Mouse (Mus musculus): ENCODE data around the gene Dct.

Gene Dct

DNA sequence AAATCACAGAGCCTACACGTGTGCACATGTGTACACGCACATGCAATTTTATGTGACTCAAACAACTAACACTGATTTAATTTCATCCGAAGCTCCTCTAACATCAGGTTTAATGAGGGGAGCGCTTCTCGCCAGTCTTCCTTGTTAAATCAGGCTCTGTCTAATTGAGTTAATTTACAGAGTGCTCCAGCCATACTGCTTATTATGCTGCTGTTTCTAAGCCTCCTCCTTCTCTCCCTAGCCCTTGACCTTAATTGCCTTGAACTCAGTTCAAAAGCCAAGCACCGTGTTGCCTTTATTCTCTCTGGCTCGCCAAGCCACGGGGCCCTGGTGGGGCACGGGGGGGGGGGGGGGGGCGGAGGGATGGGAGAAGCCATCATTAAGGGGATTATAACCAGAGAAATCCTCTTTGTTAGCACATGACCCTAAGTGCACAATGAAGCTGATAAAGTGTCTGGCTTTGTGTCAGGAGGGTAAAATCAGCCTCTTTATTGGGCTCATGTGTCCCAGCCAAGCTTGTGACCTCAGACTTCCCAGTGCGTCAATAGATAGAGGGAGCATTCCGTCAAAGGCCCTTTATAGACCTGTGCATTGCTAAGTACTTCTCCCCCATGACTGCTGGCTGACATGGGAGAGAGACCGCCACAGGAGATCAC, at the start of gene Dct:
TSS of gene Dct (minus strand) at position 270 of the 656 bp plus-strand sequence.
- DNase-seq (ENCODE audit: extremely low read depth, low read depth): no peak

DNA sequence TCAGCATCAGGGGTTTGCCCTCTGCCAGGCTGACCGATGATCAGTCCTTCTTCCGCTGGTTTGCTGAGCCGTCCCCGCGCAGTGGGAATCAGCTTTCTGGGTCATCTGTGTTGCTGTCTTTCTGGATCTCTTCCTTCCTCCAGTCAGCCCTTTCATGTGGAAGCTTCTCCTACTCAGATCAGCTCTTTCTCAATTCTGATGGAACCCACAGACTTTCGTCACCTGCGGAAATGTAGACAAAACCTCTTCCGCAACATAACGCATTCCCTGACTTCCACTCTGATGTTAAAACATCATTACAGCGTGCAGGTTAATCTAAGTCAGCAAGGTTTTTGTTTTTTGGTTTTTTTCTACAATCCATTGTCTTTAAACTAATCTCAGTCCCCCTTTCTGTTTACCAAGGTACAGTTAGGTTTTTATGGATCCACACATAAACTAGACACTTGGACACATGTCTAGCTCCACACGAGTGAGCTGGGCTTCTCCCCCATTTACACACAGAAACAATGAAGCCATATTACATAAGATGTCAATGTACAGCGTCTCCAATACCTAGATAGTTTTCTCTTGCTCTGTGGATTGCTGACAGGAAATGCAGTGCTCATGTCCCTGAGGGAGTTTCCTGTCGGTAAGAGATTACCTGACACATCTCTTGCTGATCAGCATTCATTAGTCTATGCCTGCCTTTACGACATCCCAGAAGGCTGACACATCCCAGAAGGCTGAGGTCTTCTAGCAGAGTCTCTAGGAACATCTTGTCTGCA, 49.4 kb upstream of the Dct start:
- DNase-seq (ENCODE audit: extremely low read depth, low read depth): no peak

DNA sequence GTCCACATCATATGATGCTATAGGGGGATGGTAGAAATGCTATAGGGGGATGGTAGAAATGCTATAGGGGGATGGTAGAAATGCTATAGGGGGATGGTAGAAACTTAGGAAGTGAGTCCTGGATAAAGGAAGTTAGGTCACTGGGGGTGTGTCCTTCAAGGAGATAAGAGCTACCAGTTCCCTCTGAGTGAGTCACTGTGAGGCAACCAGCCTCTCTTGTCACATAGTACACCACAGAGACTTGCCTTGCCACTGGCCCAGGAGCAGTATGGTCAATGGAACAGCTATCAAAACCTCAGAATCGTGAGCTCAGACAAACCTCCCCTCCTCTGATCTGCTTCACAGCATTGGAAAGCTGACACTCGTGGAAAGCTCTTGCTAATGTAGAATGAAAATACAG, 46.2 kb upstream of the Dct start:
- DNase-seq (ENCODE audit: extremely low read depth, low read depth): no peak

DNA sequence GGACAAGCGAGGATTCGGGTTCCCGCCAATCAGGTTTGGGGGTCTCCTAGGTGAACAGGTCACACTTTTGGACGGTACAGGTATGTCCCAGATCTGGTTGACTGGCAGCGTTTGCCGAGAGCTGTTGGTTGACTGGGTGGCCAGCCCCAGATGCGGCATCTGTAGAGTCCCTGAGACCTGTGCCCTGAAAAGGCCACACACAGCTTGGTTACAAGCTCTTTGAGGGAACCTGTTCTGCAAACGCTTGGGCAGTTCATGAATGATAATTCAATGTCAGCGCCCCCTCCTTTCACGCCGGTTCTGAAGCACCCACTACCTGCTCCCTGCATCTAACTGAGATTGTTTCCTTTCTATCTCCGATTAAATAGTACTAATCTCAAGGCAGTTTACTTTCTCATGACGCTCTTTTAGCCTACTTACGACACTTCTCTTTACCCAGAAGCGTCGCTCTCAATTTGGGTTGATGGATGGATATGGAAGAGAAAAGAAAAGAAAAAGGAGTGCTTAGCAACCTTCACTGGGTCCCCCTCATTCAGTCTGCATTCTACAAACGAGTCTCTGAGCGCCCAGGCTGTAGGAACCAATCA, 37.9 kb upstream of the Dct start:
- DNase-seq (ENCODE audit: extremely low read depth, low read depth): no peak

DNA sequence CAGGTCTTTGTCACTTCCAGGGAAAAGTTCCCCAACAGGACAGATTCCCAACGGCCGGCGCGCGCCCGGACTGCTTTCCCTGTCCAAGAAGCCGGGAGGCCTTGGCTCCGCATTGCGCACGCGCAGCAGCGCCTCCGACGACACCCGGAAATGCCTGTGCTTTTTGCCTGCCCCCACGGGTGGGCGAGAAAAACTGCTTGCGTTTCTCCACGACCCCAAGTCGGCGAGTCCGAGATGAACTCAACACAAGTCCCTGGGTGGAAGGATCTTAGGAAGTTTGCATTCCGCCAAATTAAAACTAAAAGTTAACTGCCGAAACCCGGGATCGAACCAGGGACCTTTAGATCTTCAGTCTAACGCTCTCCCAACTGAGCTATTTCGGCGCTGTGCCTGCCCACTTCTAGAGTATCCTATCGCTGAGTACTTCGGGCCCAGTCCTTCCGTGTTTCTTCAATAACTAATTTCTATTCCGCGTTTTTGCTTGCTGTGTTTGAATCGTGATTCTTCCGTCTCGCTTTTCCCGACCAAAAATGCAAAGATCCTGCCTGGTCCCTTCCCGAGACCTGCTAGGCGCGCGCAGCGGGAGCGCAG, 37.3 kb upstream of the Dct start:
- peak; percentile 46 for DNase-seq (ENCODE audit: extremely low read depth, low read depth)

DNA sequence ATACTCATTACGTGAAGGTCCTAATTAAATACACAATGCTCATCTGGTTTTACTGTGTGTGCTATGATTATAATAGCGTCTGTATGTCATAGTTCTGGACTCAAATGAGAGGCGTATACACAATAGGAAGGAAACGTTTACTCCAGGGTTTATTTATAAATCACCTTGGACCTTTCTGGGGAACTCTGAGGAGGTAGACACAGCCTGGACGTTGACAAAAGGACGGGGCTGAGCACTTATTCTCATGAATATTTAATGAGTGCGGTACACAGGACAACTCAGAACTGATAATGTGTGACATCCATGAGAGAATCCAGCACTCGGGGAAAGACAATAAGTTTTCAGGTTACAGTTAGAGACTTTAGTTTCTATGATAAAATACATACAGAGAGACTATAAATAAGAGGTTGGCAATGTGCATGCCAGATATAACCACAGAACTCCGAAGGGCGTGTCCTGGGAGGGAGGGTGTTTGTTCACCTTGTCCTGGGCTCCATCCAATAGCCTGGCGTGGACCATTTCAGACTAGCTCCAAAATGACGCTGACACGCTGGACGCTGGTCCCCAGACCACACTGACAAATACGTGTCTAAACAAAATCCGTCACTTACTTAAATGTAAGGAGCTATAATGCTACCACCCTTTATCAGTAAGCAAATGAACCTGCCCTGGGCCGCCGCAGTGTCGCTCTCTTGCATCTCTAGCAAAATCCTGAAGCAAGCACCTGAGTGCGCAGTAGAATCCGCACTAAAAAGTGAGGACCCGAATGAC, 36.6 kb upstream of the Dct start:
- peak; percentile 40 for DNase-seq (ENCODE audit: extremely low read depth, low read depth)

DNA sequence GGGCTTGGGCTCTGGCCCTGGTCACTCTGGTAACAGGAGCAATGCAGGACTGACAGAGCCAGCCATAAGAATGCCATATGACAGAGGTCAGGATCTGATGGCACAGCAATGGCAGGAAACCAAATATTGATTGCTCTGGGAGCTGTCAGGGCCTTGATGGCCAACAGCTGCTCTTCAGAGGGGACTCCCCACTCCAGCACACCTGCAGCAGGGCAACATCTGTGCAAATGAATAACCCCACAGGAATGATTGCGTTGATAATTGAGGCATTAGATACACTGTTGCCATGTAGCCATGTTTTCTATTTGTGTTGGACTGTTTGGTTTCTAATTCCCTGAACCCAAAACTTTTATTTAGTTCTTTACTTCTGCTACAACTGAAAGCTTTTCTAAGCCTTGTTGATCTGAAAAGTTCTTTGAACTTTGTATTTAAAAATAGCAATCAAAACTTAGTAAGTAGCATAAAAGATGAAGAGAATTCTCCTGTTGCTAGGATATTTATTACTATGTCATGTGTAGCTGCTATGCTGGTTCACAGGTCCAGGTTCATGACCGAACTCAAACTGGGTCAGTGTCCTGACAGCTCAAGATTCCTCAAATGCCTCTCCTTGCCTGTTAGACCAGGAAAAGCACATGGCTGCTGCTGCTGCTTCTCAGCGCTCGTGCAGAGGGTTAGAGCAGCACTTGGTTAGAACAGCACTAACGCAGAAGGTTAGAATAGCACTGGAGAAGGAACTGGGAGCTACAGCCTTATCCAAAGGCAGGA, 34.4 kb upstream of the Dct start:
- DNase-seq (ENCODE audit: extremely low read depth, low read depth): no peak

DNA sequence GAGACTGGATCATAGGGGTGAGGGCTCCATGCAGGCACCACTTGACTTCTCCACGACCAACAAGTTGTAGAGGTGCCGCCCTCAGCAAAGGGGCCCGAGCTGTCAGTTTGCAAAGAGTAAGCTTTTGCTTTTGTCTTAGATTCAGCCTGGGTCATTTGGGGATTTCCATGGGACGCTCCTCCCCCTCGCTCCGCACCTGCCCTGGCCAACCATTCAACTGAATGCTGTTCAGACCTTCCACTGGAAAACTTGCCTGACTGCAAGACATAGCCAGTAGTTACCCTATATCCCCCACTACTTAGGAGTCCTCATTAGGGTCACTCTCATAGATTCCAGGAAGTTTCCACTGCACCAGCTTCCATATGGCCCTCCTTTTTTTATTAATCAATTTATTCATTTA, 31.8 kb upstream of the Dct start:
- no peak for DNase-seq (ENCODE audit: extremely low read depth, low read depth)

DNA sequence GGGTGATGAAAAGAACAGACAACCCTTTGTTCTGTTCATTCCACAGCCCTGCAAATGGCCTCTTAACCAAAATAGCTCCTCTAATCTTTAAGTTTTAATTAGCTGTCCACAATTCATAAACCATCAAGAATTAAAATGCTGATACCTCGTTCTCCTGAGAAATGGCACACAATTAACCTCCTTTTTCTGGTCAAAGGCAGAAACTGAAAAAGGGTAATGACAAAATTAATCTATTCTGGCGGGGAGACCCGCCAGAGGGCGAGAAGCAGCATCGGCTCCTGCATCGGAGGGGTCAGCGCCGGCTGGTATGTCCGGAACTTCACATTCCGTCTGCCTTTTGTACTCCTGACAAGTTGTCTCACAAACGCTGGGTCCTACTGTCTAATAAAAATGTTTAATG, 28.6 kb upstream of the Dct start:
- no peak for DNase-seq (ENCODE audit: extremely low read depth, low read depth)

DNA sequence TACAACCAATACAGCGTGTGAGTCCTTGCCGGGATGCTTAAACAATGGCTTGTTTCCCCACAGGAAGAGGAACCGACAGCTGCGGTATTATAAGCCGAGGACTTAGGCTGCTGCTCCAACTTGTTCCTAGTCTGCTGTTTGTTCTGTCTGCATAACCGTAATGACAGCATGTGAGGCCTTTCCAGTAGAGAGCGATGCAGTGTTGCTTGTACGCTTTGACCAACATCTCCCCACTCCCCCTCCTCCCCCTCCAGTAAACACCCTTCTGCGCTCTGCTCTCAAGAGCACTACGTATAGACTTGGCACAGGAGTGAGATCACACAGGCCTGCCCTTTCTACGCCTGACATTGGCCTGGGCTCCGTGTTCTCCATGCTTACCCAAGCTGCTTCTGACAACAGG, 18.1 kb upstream of the Dct start:
- DNase-seq (ENCODE audit: extremely low read depth, low read depth): no peak

DNA sequence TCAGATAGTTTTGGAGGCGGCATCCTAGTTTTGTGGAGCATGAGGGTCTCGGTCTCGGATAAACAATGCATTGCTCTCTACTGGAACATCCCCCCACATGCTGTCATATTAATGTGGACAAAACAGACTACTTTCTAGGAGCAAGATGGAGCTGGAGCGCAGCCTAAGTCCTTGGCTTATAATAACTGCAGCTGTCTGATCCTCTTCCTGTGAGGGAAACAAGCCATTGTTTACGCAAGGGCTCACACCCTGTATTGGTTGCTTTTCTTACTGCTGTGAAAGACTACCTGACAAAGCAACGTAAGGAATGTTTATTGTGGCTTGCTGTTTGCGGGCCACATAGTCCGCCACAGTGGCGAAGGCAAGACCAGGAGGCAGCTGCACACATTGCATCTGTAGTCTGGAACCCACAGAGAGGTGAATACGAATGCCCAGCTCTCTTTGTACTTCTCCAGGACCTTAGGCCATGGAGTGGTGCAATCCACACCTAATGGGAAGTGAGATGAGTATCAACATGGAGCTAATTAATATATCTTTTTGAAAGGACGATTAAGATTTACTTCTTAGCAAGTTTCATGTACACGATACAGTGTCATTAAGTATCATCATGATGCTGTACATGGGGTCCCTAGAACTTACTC, 17.5 kb upstream of the Dct start:
- DNase-seq (ENCODE audit: extremely low read depth, low read depth): no peak

DNA sequence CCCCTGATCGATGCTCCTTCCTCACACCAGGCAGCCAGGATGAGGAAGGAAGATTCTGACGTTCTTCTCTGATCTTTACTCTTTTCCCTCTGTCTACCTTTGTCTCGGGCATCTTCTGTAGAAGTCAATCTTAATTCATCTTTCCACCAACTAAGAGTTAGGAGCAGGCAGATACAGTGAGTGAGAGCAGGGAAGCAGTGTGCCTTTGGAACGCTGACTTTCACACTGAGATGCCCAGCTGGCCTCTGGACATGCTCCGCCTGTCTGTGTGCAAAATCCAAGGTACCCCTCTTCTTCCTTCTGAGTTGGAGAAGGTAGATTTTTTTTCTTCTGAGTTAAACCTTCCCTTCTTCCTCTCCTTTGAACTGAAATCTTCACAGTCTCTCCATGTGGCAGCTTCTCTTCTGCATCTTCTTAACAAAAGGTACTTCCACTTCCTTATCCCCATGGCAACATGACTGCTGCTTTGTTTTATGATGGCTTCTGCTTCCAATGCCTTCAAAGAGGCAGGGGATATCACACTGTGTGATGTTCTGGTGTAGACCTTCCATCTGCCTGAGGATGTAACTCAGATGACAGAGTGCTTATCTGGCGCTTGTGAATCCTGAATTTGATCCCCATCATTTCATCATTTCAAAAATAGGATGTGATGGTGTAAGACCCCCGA, 9.9 kb upstream of the Dct start:
- DNase-seq (ENCODE audit: extremely low read depth, low read depth): no peak

DNA sequence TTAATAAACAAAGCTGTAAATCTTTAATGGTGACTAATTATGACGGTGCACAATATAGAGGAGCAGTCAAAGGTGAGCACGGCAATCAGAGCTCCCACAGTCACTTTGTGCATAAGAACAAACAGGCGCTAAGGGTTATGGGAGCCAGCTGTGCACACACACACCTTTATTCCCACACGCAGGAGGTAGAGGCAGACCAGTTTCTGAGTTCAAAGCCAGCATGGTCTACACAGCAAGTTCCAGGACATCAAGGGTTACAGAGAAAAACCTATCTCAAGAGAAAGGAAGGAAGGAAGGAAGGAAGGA, 6.5 kb upstream of the Dct start:
- no peak for DNase-seq (ENCODE audit: extremely low read depth, low read depth)

DNA sequence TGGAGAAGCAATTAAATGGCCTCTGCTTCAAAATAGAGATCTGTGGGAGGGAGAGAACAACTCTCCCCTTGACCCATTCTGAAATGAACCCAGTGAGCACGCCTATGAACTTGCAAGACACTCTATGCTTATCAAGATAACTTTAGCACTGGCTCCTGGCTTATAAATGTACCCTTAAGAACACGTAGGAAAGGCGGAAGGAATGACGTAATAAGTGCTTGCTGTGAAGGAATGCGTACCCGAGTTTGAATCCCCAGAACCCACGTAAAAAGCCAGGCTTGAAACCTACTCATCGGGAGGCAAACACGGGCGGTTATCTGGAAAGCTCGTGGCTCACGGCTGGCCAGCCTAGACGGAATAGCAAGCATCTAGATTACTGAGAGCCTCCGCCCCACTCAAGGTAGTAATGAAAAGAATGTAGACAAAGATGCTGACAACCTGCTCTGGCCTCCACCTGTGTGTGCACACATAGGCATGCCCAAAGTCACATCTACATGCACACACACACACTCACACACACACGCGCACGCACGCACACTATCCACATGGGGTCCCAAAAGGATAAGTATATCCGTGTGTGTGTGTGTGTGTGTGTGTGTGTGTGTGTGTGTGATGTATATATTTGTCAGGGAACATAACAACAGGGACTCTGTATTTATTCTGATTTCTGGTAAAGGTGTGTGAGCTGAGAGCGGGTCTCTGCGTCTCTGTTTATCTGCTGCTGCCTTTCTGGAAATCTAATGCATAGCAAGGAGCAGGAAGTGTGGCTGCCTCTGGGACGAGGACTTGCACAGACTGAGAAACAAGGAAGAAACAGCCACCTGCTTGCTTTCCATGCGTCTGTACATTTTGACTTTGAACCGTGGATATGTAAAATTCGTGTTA, 5.9 kb upstream of the Dct start:
- no peak for DNase-seq (ENCODE audit: extremely low read depth, low read depth)

DNA sequence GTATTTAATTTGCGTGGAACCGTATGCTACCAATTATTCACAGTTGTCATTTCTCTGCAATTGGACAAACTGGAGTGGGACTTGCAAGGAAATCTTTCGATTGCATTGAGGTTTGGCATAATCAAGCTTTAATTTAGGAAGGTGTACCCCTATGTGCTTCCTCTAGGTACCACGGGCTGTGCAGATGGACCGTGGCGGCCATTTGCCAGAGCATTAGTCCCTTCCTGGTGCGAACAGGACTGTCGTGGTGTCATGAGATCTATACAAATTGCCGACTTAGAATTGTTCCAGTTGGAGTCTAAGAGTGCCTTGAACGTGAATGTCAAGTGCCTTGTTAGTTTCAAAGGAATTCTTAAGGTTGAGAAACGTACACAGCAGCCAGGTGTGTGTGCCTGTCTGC, 726 bp upstream of the Dct start:
- DNase-seq (ENCODE audit: extremely low read depth, low read depth): no peak

DNA sequence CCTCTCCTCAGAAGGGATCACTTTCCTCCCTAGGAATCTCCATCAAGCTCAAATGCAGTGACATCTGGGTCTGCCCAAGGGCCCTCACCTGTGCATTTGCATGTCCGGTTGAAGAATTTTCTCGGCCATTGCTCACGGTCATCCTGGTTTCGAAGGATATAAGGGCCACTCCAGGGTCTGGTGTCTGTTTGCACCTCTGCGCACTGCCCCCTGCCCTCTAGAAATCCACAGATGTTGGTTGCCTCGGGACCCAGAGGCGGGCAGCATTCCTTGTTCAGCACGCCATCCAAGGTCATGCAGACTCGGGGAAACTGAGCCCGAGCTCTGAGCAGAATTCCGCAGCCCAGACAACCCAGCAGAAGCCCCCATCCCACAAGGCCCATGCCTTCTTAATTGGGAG, 648 bp downstream of the Dct start:
- no peak for DNase-seq (ENCODE audit: extremely low read depth, low read depth)

DNA sequence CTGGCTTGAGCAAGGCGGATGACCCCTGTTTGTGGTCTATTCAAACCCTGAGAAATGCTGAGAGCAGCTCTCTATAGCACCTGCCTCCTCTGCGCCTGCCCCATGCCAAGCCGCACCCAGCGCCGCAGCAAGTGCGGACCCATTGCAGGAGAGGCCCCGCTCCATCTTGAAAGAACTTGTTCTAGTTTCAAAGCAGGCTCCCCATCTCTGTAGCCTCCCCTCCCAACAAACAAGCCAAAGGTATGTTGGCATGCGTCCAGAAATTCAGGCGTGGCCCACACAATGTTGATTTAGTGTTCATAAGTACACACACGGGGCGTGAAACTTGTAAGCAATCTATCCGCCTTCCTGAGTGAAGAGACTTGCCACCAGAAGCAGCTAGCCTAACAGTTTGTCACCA, 1.1 kb downstream of the Dct start:
- DNase-seq (ENCODE audit: extremely low read depth, low read depth): no peak

DNA sequence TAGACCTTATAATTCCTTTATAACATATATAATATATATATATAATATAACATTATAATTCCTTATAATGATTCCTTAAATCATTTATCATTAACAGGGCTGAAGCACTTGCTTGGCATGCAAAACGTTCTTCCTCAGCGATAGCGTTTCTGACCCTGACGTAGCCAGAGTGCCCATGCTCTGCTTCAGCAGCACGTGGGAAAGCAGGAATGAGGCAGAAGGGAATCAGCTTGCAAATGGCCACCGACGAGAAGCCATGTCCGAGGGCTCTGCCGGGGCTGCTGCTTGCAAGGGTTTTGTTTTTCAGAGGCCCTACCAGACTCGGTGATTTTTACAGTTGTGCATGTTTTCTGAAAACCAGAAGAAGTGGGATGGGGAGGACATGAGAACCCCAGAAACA, 1.6 kb downstream of the Dct start:
- no peak for DNase-seq (ENCODE audit: extremely low read depth, low read depth)

DNA sequence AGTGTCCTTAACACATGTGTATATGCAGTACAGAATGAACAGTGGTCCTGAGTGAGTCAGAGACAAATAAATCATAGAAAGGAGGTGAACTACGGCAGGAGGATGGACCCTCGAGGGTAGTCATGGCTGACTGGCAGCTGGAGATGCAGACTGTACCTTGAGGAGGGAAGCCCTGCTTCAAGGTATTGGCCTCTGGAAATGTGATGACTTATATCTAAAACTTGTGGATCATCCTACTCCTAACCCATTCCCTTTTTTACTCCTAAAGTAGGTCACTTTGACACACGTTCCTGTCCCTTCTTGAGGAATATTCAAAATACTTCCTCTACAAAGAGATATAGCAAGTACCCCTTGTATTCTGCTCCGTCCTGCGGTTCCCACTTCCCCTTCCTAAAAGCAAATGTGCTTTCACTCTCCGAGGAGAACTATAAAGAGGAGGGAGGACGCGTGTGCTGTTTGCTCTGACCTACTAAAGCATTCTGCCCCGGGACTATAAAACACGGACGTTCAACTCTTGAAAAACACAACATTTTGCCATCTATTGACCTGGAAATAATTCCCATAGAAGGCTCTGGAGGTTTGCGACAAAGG, 2.3 kb downstream of the Dct start:
- no peak for DNase-seq (ENCODE audit: extremely low read depth, low read depth)

Data from MEL-GATA-1-ER (cell line).